Mouse (Mus musculus): ENCODE measurements around the gene Ptrh1. TPM values are rescaled to one million over a fixed set of nuclear protein-coding genes. Genes with fewer than 3 reads are reported as not detected.

Gene Ptrh1
- total RNA-seq, 2 experiments from 2014 or later, result 8.4 to 10.3 TPM

- intact Hi-C loops (cut with DNase I), result no loop called here
- DNase-seq (ENCODE audit: extremely low spot score in 1 of 2, low spot score in 2 of 2), result no peak
Observed at GRCm38 (mm10) chr2:32824181-32824580, 48.6 kb downstream of the Ptrh1 start.

DNA sequence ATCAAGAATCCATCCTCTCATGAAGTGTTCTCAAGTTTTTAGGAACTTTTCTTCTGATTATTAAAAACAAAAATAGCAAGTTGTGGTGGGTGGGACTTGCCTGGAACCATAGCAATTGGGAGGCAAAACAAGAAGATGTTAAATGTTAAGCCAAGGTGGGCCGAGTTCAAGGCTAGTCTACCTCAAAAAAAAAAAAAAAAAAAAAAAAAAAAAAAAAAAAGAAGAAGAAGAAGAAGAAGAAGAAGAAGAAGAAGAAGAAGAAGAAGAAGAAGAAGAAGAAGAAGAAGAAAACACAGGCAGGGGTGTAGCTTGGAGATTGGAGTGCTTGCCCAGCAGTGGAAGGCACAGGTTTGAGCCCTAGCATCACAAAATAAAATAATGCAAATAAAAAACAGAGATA, 49.2 kb downstream of the Ptrh1 start:
- no peak for DNase-seq (ENCODE audit: extremely low spot score in 1 of 2, low spot score in 2 of 2)
- intact Hi-C loops (cut with DNase I), result no loop called here

DNA sequence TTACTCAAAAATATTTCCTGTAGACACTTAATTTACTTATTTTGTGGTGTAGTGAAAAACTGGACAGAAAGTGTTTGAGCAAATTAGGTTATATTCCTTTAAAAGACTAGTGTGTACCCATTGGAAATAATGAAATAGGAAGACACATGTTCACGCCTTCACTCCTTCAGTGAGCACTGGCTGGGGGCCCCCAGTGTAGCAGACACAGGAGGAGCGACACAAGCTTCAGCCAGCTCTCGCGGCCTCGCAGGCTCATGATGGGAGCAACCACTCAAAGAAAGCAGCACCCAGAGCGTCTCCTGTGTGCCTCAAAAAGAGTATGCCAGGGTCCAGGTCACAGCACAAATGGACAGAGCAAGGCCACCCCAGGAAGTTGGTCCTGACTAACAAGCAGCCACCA, 50.2 kb downstream of the Ptrh1 start:
- intact Hi-C loops (cut with DNase I), result no loop called here
- DNase-seq (ENCODE audit: extremely low spot score in 1 of 2, low spot score in 2 of 2), result no peak

Other genes starting within 250 kb of the Ptrh1 start
- gene Fam102a, start 240.5 kb upstream of the Ptrh1 start, total RNA-seq (2021), result 10 to 100 TPM; 28.2 to 28.9 TPM
- gene Dpm2, start 204.9 kb upstream of the Ptrh1 start, total RNA-seq (2021), result 10 to 100 TPM; 83.9 to 86.8 TPM
- 10 to 100 TPM; 13.5 to 13.6 TPM for gene Pip5kl1, start 201.0 kb upstream of the Ptrh1 start, total RNA-seq (2021)
- gene 9430097D07Rik, start 200.1 kb upstream of the Ptrh1 start, total RNA-seq (2021), result 1 to 10 TPM in 1 of 2 experiments, under 1 TPM in 1; 0.81 to 1.2 TPM
- 10 to 100 TPM; 32.3 to 32.6 TPM for gene St6galnac4, start 188.7 kb upstream of the Ptrh1 start, total RNA-seq (2021)
- gene St6galnac6, start 176.1 kb upstream of the Ptrh1 start, total RNA-seq (2021), result 100 to 1,000 TPM; 122 to 127 TPM
- 100 to 1,000 TPM; 156 TPM for gene Ak1, start 154.0 kb upstream of the Ptrh1 start, total RNA-seq (2021)
- gene Eng, start 129.2 kb upstream of the Ptrh1 start, total RNA-seq (2021), result 10 to 100 TPM; 24.9 to 25.2 TPM
- 10 to 100 TPM; 11.4 to 14.4 TPM for gene Fpgs, start 71.6 kb upstream of the Ptrh1 start, total RNA-seq (2021)
- 10 to 100 TPM; 89.3 to 92.5 TPM for gene Cdk9, start 62.7 kb upstream of the Ptrh1 start, total RNA-seq (2021)
- 10 to 100 TPM; 33.0 to 37.3 TPM for gene Sh2d3c, start 54.7 kb upstream of the Ptrh1 start, total RNA-seq (2021)
- gene 6330409D20Rik, start 34.8 kb upstream of the Ptrh1 start, total RNA-seq (2021), result 1 to 10 TPM; 2.3 to 2.9 TPM
- 10 to 100 TPM; 28.6 to 28.9 TPM for gene Tor2a, start 18.6 kb upstream of the Ptrh1 start, total RNA-seq (2021)
- under 1 TPM; 0.22 to 0.36 TPM for gene Ttc16, start 153 bp upstream of the Ptrh1 start, total RNA-seq (2021)
- gene Cfap157, start 8.6 kb downstream of the Ptrh1 start, total RNA-seq (2021), result not detected
- gene Stxbp1, start 71.5 kb downstream of the Ptrh1 start, total RNA-seq (2021), result 100 to 1,000 TPM; 862 to 881 TPM
- 10 to 100 TPM; 26.0 to 26.6 TPM for gene Fam129b, start 100.3 kb downstream of the Ptrh1 start, total RNA-seq (2021)
- 100 to 1,000 TPM; 145 to 166 TPM for gene Rpl12, start 185.8 kb downstream of the Ptrh1 start, total RNA-seq (2021)
- 10 to 100 TPM; 36.3 to 38.9 TPM for gene Lrsam1, start 185.8 kb downstream of the Ptrh1 start, total RNA-seq (2021)
- gene Slc2a8, start 206.3 kb downstream of the Ptrh1 start, total RNA-seq (2021), result 10 to 100 TPM; 22.5 to 25.4 TPM